Mouse (Mus musculus) mesoderm, embryonic 11.5 days (tissue): Measurements from ENCODE around the gene Dnaja1.
A peak's percentile ranks its signal among the peaks of the same experiment; 100 is the strongest.

Source experiments
- DNase-seq: peaks from one replicate; pipeline ENCODE4 v3.0.0-alpha.2; 2012; ENCODE audit warnings: low read depth, low spot score

The Dnaja1 gene

DNA sequence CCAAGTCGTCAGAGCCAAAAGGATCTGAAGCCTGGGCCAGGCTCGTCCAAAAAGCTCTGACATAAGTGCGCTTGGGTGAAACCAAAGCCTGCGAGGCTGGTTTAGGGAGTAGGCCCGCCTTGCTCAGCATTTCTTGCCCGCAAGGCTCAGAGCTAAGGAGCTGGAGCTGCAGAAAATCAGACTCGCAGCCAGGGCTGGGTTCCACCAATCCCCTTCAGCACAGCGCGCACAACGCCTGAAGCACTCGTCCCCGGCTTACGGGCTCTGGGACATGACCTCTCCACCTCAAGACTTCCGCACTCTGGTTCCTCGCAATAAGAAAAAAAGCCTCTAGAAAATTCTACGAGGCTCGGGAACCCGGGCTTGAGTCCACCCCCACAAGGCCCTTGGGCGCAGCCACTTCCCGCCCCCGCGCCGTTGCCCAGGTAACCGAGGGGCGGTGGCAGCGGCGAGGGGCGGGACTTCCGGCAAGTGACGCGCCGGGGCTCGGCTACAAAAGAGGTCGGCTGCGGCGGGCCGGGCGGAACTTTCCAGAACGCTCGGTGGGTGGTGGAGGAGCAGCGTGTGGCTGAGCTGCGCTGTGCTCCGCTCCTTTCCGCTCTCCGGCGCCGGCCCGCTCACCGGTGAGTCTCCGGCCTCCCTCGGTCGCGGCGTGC is at the start of gene Dnaja1:
Gene Dnaja1, plus strand, starts transcription at position 140 of the 656 bp plus-strand sequence.
- peak; percentile 94 for DNase-seq

- DNase-seq, result no peak
Observed at GRCm38 (mm10) chr4:40673526-40673925, 48.4 kb upstream of the Dnaja1 start.

- no peak for DNase-seq
Observed at GRCm38 (mm10) chr4:40676338-40676737, 45.6 kb upstream of the Dnaja1 start.

DNA sequence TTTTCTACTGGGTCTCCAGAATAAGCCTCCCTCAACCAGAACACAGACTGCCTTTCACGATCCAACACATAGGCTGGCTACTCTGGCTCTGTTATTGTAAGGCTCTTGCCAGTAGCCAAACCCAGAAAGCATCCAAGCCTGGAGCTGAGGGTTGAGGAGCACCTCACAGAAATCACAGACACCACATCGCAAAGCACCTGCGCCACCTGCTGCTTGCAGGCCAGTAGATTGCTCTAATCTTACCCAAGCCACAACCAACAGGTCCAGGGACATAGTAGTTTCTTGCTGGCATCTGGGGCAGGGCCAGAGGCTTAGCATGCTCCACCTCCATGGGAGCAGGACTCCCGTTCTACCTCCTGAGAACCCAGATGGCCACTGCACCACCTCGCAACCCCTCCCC is 44.8 kb upstream of the Dnaja1 start:
- DNase-seq, result no peak

GRCm38 (mm10) chr4:40680250-40680860 is 41.6 kb upstream of the Dnaja1 start:
- DNase-seq, result peak; percentile 77

- peak; percentile 62 for DNase-seq
Observed at GRCm38 (mm10) chr4:40681908-40682307, 40.0 kb upstream of the Dnaja1 start.

- DNase-seq, result no peak
Observed at GRCm38 (mm10) chr4:40682359-40682758, 39.6 kb upstream of the Dnaja1 start.

DNA sequence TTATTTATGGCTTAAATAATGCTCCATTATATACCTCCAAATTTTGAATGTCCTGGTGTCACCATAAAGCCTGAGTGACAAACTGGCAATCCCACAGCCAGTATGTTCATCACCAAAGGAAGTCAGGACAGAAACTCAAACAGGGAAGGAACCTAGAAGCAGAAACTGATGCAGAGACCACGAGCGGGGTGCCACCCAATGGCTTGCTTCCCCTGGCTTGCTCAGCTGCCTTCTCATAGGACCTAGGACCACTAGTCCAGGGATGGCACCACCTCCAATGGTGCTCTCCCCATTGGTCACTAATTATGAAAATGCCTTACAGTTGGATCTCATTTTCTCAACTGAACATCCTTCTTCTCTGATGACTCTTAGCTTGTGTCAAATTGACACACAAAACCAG is 38.6 kb upstream of the Dnaja1 start:
- DNase-seq, result no peak

GRCm38 (mm10) chr4:40691100-40691499 is 30.9 kb upstream of the Dnaja1 start:
- DNase-seq, result no peak

DNA sequence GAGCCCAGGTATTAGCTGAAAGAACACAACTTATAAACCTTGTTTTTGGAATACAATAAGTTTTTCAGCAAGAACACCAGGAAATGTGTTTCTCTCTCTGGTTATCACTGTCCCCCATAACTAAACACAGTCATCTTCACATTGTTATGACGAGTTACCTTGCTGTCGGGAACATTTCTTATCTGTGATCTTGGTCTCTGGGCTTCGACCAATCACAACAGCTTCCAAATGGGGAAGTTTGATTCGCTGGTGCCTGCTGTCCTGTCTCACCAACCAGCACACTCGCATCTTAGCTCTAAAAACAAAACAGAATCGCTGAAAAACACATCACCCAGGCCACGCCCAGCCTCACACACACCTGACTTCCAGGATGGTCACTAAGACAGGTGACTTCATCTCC is 24.9 kb upstream of the Dnaja1 start:
- no peak for DNase-seq

DNA sequence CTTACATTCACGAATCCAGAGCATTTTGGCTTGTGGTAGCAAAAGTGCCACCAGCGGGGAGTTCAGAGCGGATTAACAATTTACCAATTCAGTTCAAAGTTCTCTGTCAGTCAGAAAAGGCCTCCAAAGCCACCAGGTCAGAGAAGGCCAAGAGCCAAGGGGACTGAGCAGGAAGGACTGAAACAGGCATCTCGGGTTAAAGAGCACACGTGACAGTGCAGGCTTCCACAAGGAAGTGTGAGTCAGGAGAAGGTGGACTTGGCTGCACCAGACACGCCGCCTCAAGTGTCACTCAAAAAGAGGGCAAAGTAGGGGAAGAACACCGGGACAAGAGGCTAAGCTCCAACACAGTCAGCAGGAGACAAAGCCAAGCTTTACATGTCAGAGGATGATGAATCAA is 21.7 kb upstream of the Dnaja1 start:
- DNase-seq, result no peak

- DNase-seq, result no peak
Observed at GRCm38 (mm10) chr4:40701796-40702195, 20.2 kb upstream of the Dnaja1 start.

DNA sequence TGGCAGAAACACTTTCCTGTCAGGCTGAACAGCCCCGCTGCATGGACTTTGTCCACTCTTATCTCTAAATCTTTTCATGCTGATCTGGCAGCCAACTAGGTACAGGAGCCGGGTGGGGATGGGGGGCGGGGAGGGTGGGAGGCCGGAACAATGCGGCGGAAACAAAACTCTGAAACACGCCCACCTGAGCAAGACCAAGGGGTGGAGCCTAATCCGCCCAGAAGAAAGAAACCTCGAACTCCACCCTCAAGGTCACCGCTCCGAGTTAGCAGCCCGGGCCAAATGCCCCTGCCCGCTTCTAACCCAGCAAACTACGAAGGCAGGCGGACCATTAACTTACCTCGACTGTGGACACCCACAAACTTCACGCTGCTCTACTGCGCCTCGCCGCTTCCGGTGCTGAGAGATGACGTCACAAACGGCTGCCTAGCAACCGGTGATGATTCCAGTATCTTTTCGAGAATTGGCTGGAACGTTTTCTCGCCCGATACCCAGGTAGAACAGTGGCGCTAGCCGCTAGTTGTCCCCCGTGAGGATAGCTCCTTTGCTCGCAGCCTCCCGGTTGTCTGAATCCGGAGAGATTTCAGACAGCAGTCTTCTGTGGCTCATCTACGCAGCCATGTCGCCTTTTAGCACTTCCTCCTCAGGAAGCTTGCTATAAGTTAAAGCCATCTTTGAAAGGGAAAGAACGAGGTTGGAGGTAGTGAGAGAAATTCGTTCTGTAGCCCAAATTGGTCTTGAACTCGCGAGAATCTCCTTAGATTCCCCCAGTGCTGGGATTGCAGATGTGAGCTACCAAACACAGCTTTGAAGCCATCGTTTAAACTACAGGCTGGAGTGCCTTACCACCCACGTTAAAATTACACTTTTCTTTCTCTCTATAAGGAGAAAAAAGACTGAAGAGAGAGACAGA is 18.9 kb upstream of the Dnaja1 start, which contains the start of gene Aptx:
Gene Aptx, minus strand, starts transcription at position 398 of the 913 bp plus-strand sequence.
- DNase-seq, result peak; percentile 96

DNA sequence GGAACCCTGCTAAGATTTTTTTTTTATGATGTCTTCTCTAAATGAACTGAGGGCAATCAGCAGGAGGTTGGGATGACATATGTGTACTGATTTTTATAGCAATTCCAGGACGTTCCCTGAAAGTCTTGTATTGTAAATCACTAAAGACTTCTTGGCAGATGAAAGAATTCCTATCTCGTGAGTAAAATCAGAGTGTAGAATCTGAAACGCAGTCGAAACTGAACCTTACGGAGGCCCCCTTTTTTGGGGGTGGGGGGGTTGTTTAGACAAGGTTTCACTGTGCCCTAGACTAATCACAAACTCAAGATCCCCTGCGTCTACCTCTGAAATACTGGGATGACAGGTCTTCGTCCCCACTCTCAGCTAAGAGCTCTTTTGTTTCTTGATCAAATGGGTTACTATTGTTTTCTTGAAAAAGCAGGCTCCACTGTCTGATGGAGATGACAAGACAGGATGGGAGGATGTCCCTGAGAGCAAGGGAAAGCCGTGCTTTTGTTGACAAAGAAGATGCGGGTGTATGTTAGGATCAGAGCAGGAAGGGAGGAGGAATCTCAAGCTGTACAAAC is 18.2 kb upstream of the Dnaja1 start:
- no peak for DNase-seq

DNA sequence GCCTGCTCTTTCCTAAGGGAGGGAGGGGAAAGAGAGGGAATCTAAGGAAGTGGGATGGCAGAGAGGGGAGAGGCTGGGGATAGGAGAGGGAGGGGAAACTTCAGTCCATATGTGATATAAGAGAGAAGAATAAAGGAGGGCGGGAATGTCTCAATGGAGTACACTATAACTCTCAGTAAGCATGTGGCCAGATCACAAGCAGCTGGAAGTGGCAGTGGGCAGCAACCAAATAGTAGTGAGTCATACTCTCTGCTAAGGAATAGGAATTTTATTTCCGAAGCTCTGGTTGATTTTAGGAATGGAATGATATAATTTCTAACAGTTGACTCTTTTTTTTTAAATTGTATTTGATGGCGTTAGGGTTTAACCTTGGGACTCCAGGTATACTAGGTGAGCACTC is 4.8 kb upstream of the Dnaja1 start:
- DNase-seq, result no peak

GRCm38 (mm10) chr4:40720910-40721309 is 1.0 kb upstream of the Dnaja1 start:
- no peak for DNase-seq

DNA sequence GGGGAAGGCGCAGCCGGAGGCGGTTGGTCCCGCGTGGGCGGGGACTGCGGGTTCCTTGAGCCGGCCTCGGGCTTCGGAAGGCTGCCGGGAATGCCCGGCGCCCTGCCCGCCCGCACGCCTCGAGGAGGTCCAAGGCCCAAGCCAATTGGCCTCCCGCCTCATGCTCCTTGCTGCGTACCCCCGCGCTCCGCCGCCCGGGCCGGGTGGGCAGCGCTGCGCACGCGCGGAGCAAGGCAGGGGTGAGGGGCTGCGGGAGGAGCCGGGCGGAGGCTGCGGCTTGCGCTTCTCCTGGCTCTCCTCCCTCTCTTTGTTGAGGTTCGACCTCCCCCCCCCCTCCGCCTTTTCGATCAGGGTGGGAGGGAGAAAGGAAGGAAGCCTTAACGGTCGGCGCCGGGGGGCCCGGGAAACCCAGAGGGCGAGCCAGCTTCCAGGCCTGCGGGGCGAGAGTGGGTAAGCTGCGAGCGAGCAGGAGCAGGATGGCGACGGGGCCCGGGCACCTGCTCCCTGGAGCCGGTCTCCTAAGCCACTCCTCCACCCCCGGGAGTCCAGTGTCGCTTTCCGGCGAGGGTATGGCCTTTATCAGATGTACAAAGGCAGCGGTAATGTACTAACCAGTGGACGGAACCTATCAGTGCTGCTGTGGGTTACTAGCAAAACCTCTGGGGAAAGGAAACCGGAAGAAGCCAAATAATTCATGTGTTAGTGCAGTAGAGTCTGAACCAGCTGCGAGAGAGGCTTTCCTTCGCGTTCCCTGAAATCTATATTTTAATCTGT is 924 bp downstream of the Dnaja1 start:
- DNase-seq, result peak; percentile 84

- no peak for DNase-seq
Observed at GRCm38 (mm10) chr4:40725141-40725540, 3.2 kb downstream of the Dnaja1 start.

DNA sequence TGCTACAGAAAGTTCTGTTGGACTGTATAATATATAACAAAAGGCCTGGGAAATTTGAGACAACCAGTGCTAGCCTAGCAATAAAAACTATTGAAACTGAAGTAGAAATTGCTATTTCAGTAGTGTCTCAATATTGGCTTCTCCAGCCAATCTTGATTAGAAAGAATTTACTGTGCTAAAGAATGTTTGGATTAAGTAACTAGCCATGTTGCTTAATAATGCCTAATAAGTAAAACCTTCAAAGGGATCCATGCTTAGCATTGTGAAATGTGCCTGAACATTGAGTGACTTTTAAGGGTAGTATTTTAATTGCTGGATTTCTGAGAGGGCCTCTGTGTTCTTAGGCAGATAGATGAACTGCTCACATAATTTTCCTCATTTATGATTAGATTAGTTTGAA is 3.6 kb downstream of the Dnaja1 start:
- no peak for DNase-seq

DNA sequence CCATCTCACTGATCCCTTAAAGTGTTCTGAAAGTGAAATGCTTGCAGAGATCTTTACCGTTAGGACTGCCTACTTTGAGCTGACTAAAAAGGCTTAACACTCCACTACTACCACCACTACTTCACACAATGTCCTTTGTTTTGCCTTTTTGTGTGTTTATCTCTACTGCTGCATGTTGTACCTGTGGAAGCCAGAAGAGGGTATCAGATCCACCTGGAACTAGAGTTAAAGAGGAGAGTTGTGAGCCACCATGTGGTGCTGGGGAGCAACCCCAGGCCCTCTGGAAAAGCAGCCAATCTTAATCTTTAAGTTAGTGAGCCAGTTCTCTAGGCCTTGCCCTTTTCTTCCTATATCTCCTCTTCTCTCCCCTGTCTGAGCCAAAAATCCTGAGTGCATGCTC is 5.3 kb downstream of the Dnaja1 start:
- DNase-seq, result no peak

DNA sequence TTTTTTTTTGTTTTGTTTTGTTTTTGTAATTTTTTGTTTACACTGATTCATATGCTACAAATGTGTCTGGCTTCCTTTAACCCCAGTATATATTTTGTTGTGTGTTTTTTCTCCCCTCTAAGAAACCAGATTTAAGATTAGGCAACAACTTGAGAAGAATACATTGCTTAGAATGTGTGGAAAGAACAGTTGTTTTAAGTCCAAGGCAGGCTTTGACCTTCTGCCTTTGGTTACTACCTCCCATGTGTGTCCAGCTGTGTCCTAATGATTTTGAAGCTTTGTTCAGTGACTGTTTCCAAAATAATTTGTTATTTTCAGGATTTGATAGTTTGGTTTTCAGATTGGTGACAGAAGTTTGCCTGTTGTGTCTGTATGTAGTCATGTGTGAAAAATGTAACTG is 9.3 kb downstream of the Dnaja1 start:
- DNase-seq, result no peak
